Mouse (Mus musculus) midbrain, embryonic 12.5 days (tissue): ENCODE measurements around the gene Cit. TPM values are rescaled to one million over a fixed set of nuclear protein-coding genes. Genes with fewer than 3 reads are reported as not detected.
"Not testable (repeated sequence)": the region's sequence is repeated elsewhere in the genome, so short reads cannot be mapped to it uniquely, and the experiment has no call there.

ENCODE experiments used
- ATAC-seq: fragments of 200-750 bp; cut with Nextera tagmentation; 2 replicates; pipeline ENCODE4 v1.8.0; 2017; ENCODE audit warnings: low read depth, moderate TSS enrichment, moderate library complexity; ENCODE audit not compliant: low FRiP score
- H3K27ac ChIP-seq: fragments of 300-500 bp; sonication (generic); replicated peaks from 2 replicates; pipeline ENCODE4 v1.5.1; 2016; ENCODE audit warnings: mild to moderate bottlenecking
- H3K27me3 ChIP-seq: fragments of 300-500 bp; sonication (generic); 2 replicates; pipeline ENCODE4 v1.6.1; 2016; ENCODE audit warnings: mild to moderate bottlenecking
- H3K36me3 ChIP-seq: fragments of 300-500 bp; sonication (generic); 2 replicates; pipeline ENCODE4 v1.6.1; 2016
- H3K4me1 ChIP-seq: fragments of 300-500 bp; sonication (generic); 2 replicates; pipeline ENCODE4 v1.6.1; 2016
- H3K4me2 ChIP-seq: fragments of 300-500 bp; sonication (generic); replicated peaks from 2 replicates; pipeline ENCODE4 v1.6.1; 2016; ENCODE audit warnings: mild to moderate bottlenecking, moderate library complexity
- H3K4me3 ChIP-seq: fragments of 300-500 bp; sonication (generic); 2 replicates; pipeline ENCODE4 v1.5.1; 2016; ENCODE audit warnings: mild to moderate bottlenecking
- H3K9ac ChIP-seq: fragments of 300-500 bp; sonication (generic); replicated peaks from 2 replicates; pipeline ENCODE4 v1.6.1; 2016; ENCODE audit warnings: mild to moderate bottlenecking, moderate library complexity
- H3K9me3 ChIP-seq: fragments of 300-500 bp; sonication (generic); 2 replicates; pipeline ENCODE4 v1.6.1; 2016; ENCODE audit warnings: mild to moderate bottlenecking
- WGBS: fragments of 180-500 bp; shearing (Covaris S2); methylation state at CpG from one replicate; pipeline ENCODE4 v1.1.7; 2016; 5-methylcytosine and 5-hydroxymethylcytosine counted together
- polyA plus RNA-seq: library from polyadenylated mRNA; unstranded; fragments of >200 nt; fragmentation: Nextera tagmentation; extraction: Ambion mirVana; gene quantifications from 2 replicates; pipeline ENCODE4 v1.2.1, GENCODE M21; 2016

Gene Cit
- 40.6 and 42.5 TPM in 2 replicates for polyA plus RNA-seq

- Histone ChIP-seq H3K4me2 (peak within 1 kb of the TSS; percentile 96), H3K27me3 (no peaks in the 10 kb centered on the region), H3K4me3 (peak within 1 kb of the TSS; percentile 78), H3K9ac (peak within 1 kb of the TSS; percentile 82), H3K36me3 (peaks cover 25% of the 10 kb centered on the region), H3K9me3 (no peaks in the 10 kb centered on the region), H3K4me1 (peaks cover 43% of the 10 kb centered on the region), H3K27ac (peak within 1 kb of the TSS; percentile 61)
- under 1% methylated on average over 41 of the region's 42 CpGs for WGBS
- peak; percentile 99 for ATAC-seq
These were observed at the start of gene Cit for GRCm38 (mm10) chr5:115844766-115845634. Gene Cit (plus strand): TSS chr5:115845278.

GRCm38 (mm10) chr5:115799016-115799894 is 45.8 kb upstream of the Cit start:
- Histone ChIP-seq H3K27ac (no peak overlapping the region; the same call in 1 of the 2 replicates), H3K9me3 (no peaks in the 10 kb centered on the region), H3K27me3 (no peaks in the 10 kb centered on the region), H3K36me3 (no peaks in the 10 kb centered on the region), H3K4me3 (no peak overlapping the region), H3K4me1 (0 out of 2 replicates have a peak, but pooled peaks cover 4% of the 10 kb centered on the region), H3K4me2 (no peak overlapping the region), H3K9ac (no peak overlapping the region)
- no peak for ATAC-seq
- WGBS: 68% methylated on average over 15 of the region's 15 CpGs

GRCm38 (mm10) chr5:115799895-115800232 is 45.2 kb upstream of the Cit start:
- Histone ChIP-seq H3K9me3 (no peaks in the 10 kb centered on the region), H3K4me3 (no peak overlapping the region), H3K27ac (no peak overlapping the region; the same call in 1 of the 2 replicates), H3K4me2 (no peak overlapping the region), H3K27me3 (no peaks in the 10 kb centered on the region), H3K9ac (no peak overlapping the region), H3K4me1 (0 out of 2 replicates have a peak, but pooled peaks cover 4% of the 10 kb centered on the region), H3K36me3 (no peaks in the 10 kb centered on the region)
- WGBS: 45% methylated on average over 4 of the region's 4 CpGs
- ATAC-seq: no peak

GRCm38 (mm10) chr5:115812262-115812661 is 32.8 kb upstream of the Cit start:
- Histone ChIP-seq H3K27ac (no peak overlapping the region), H3K4me3 (no peak overlapping the region), H3K27me3 (no peaks in the 10 kb centered on the region), H3K36me3 (no peaks in the 10 kb centered on the region), H3K4me1 (no peaks in the 10 kb centered on the region), H3K9ac (no peak overlapping the region), H3K4me2 (no peak overlapping the region), H3K9me3 (no peaks in the 10 kb centered on the region)
- 90% methylated on average over 3 of the region's 3 CpGs for WGBS
- no peak for ATAC-seq

GRCm38 (mm10) chr5:115817022-115817421 is 28.1 kb upstream of the Cit start:
- Histone ChIP-seq H3K9ac (no peak overlapping the region), H3K27ac (no peak overlapping the region), H3K4me2 (no peak overlapping the region), H3K9me3 (no peaks in the 10 kb centered on the region), H3K4me3 (no peak overlapping the region), H3K36me3 (no peaks in the 10 kb centered on the region), H3K27me3 (no peaks in the 10 kb centered on the region), H3K4me1 (no peaks in the 10 kb centered on the region)
- WGBS: 83% methylated on average over 6 of the region's 6 CpGs
- ATAC-seq: no peak

GRCm38 (mm10) chr5:115817655-115818054 is 27.4 kb upstream of the Cit start:
- H3K4me3 ChIP-seq, H3K36me3 ChIP-seq, ATAC-seq, H3K27me3 ChIP-seq, H3K4me2 ChIP-seq, H3K9me3 ChIP-seq, H3K27ac ChIP-seq, H3K4me1 ChIP-seq, H3K9ac ChIP-seq: not testable (repeated sequence)
- 90% methylated on average over 1 of the region's 1 CpGs for WGBS

- Histone ChIP-seq H3K4me2 (no peak overlapping the region), H3K4me3 (no peak overlapping the region), H3K9ac (no peak overlapping the region), H3K4me1 (no peaks in the 10 kb centered on the region), H3K36me3 (no peaks in the 10 kb centered on the region), H3K27me3 (no peaks in the 10 kb centered on the region), H3K9me3 (no peaks in the 10 kb centered on the region), H3K27ac (no peak overlapping the region)
- ATAC-seq: no peak
- 75% methylated on average over 9 of the region's 9 CpGs for WGBS
These were observed 25.1 kb upstream of the Cit start for GRCm38 (mm10) chr5:115819966-115820365.

GRCm38 (mm10) chr5:115821200-115821599 is 23.9 kb upstream of the Cit start:
- no peak for ATAC-seq
- 89% methylated on average over 12 of the region's 12 CpGs for WGBS

GRCm38 (mm10) chr5:115821910-115822309 is 23.2 kb upstream of the Cit start:
- WGBS: 95% methylated on average over 7 of the region's 7 CpGs
- Histone ChIP-seq H3K9me3 (no peaks in the 10 kb centered on the region), H3K27me3 (no peaks in the 10 kb centered on the region), H3K9ac (no peak overlapping the region), H3K36me3 (no peaks in the 10 kb centered on the region), H3K4me2 (no peak overlapping the region), H3K4me1 (no peaks in the 10 kb centered on the region), H3K27ac (no peak overlapping the region), H3K4me3 (no peak overlapping the region)
- no peak for ATAC-seq

More at GRCm38 (mm10) chr5:115821200-115821599, 23.9 kb upstream of the Cit start:
- H3K9ac ChIP-seq: no peak overlapping the region
- H3K36me3 ChIP-seq: no peaks in the 10 kb centered on the region
- H3K27ac ChIP-seq: no peak overlapping the region
- no peak overlapping the region for H3K4me3 ChIP-seq
- no peak overlapping the region for H3K4me2 ChIP-seq
- no peaks in the 10 kb centered on the region for H3K27me3 ChIP-seq
- no peaks in the 10 kb centered on the region for H3K4me1 ChIP-seq
- no peaks in the 10 kb centered on the region for H3K9me3 ChIP-seq

- no peak for ATAC-seq
- WGBS: 84% methylated on average over 2 of the region's 2 CpGs
- Histone ChIP-seq H3K9me3 (peaks cover 6% of the 10 kb centered on the region), H3K27ac (no peak overlapping the region), H3K4me1 (no peaks in the 10 kb centered on the region), H3K4me3 (no peak overlapping the region), H3K9ac (no peak overlapping the region), H3K27me3 (no peaks in the 10 kb centered on the region), H3K36me3 (no peaks in the 10 kb centered on the region), H3K4me2 (no peak overlapping the region)
These were observed 12.3 kb upstream of the Cit start for GRCm38 (mm10) chr5:115832754-115833153.

- H3K27me3 ChIP-seq, ATAC-seq, H3K4me2 ChIP-seq, H3K4me3 ChIP-seq, H3K4me1 ChIP-seq, H3K9ac ChIP-seq, H3K36me3 ChIP-seq, H3K27ac ChIP-seq, H3K9me3 ChIP-seq: not testable (repeated sequence)
These were observed 11.3 kb upstream of the Cit start for GRCm38 (mm10) chr5:115833806-115834205.

GRCm38 (mm10) chr5:115835291-115835690 is 9.8 kb upstream of the Cit start:
- H3K9ac ChIP-seq: no peak overlapping the region
- H3K4me2 ChIP-seq: no peak overlapping the region
- no peaks in the 10 kb centered on the region for H3K4me1 ChIP-seq
- peaks cover 8% of the 10 kb centered on the region for H3K9me3 ChIP-seq
- H3K27me3 ChIP-seq: no peaks in the 10 kb centered on the region
- no peak overlapping the region for H3K27ac ChIP-seq
- H3K4me3 ChIP-seq: no peak overlapping the region
- no peak for ATAC-seq
- H3K36me3 ChIP-seq: no peaks in the 10 kb centered on the region
- WGBS: 68% methylated on average over 7 of the region's 7 CpGs
